Mouse (Mus musculus): ENCODE data around the gene Grin2c. TPM values are rescaled to one million over a fixed set of nuclear protein-coding genes. Genes with fewer than 3 reads are reported as not detected.

Grin2c gene
- polyA plus RNA-seq (2015; fragmentation: Nextera tagmentation; extraction: Ambion mirVana) = 0.16 and 0.17 TPM in 2 replicates

DNA sequence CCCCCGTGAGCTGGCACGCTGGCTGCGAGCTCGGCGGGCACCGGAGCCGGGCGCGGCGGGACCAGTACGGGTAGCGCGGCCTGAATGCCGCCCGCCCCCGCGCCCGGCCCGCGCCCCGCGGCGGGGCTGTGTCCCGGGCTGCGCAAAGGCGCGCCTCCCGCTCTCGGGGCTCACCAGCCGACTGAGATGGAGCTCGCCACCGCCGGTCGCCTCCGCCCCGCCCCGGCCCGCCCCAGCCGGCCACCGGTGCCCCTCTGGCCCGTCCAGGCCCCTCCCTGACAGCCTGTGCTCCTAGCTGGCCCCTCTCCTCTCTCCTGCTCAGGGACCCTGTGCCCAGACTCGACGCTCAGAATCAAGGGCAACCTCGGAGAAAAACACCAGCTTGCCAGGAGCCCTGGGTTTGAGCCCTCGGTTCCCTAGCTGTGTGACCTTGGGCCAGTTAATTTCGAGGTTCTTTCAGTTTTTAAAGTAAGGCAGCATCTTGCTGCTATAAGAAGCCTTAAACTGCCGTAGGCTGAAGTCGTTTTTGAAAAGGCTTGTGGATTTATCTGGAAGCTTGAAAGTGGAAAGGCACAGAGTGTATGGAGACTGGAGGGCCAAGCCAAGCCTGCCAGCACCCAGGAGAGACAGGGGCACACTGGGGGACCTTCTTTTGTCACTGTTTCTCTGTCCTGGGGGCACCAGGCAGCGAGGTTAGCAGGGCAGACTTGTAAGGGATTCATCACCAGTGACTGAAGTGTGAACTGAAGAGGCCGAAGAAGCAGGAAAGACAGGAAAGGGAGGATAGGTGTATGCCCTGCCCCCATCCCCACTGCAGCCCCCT lies at the start of gene Grin2c:
Gene Grin2c, minus strand, starts transcription at position 183 of the 823 bp plus-strand sequence.

GRCm38 (mm10) chr11:115306863-115307262 lies 39.8 kb upstream of the Grin2c start, which contains the start of gene Otop2:
TSS of gene Otop2 (plus strand) at chr11:115307163.

GRCm38 (mm10) chr11:115297214-115297826 lies 30.3 kb upstream of the Grin2c start, which contains the start of gene Fads6:
TSS of gene Fads6 (minus strand) at chr11:115297663.

GRCm38 (mm10) chr11:115276780-115277603 lies 9.9 kb upstream of the Grin2c start, which contains the start of gene Fdxr:
TSS of gene Fdxr (minus strand) at chr11:115277050.

Small RNA genes within 50 kb of the gene (microRNA-seq; reads per million reads assigned to microRNA genes)
- gene Gm25837 = not detected

Other genes with a start within 250 kb of the Grin2c start
- 0.16 TPM in 1 of 2 replicates, not detected in the other for gene Cd300ld4, start 240.2 kb downstream of the Grin2c start, polyA plus RNA-seq (2015; fragmentation: Nextera tagmentation; extraction: Ambion mirVana)
- 0.16 TPM in 1 of 2 replicates, not detected in the other for gene Cd300ld5, start 229.5 kb downstream of the Grin2c start, polyA plus RNA-seq (2015; fragmentation: Nextera tagmentation; extraction: Ambion mirVana)
- gene Cd300ld3, start 218.8 kb downstream of the Grin2c start, polyA plus RNA-seq (2015; fragmentation: Nextera tagmentation; extraction: Ambion mirVana) = not detected in 2 replicates
- gene Cd300e, start 205.1 kb downstream of the Grin2c start, polyA plus RNA-seq (2015; fragmentation: Nextera tagmentation; extraction: Ambion mirVana) = not detected in 2 replicates
- gene Rab37, start 175.8 kb downstream of the Grin2c start, polyA plus RNA-seq (2015; fragmentation: Nextera tagmentation; extraction: Ambion mirVana) = 0.52 and 0.54 TPM in 2 replicates
- gene Cd300lf, start 133.3 kb downstream of the Grin2c start, polyA plus RNA-seq (2015; fragmentation: Nextera tagmentation; extraction: Ambion mirVana) = 1.1 and 9.2 TPM in 2 replicates
- 87.0 and 97.9 TPM in 2 replicates for gene Slc9a3r1, start 103.9 kb downstream of the Grin2c start, polyA plus RNA-seq (2015; fragmentation: Nextera tagmentation; extraction: Ambion mirVana)
- gene Tmem104, start 79.8 kb downstream of the Grin2c start, polyA plus RNA-seq (2015; fragmentation: Nextera tagmentation; extraction: Ambion mirVana) = 9.5 and 12.8 TPM in 2 replicates
- 14.3 and 23.2 TPM in 2 replicates for gene Nat9, start 79.4 kb downstream of the Grin2c start, polyA plus RNA-seq (2015; fragmentation: Nextera tagmentation; extraction: Ambion mirVana)
- gene Fdxr, start 9.8 kb upstream of the Grin2c start, polyA plus RNA-seq (2015; fragmentation: Nextera tagmentation; extraction: Ambion mirVana) = 5.7 and 6.2 TPM in 2 replicates
- 0.26 and 0.30 TPM in 2 replicates for gene Fads6, start 30.4 kb upstream of the Grin2c start, polyA plus RNA-seq (2015; fragmentation: Nextera tagmentation; extraction: Ambion mirVana)
- gene Otop2, start 39.9 kb upstream of the Grin2c start, polyA plus RNA-seq (2015; fragmentation: Nextera tagmentation; extraction: Ambion mirVana) = not detected in 2 replicates
- not detected in 2 replicates for gene Ush1g, start 54.8 kb upstream of the Grin2c start, polyA plus RNA-seq (2015; fragmentation: Nextera tagmentation; extraction: Ambion mirVana)
- not detected in 2 replicates for gene Otop3, start 67.5 kb upstream of the Grin2c start, polyA plus RNA-seq (2015; fragmentation: Nextera tagmentation; extraction: Ambion mirVana)
- gene Hid1, start 100.5 kb upstream of the Grin2c start, polyA plus RNA-seq (2015; fragmentation: Nextera tagmentation; extraction: Ambion mirVana) = 11.1 and 12.8 TPM in 2 replicates
- 7.2 and 7.3 TPM in 2 replicates for gene Cdr2l, start 114.7 kb upstream of the Grin2c start, polyA plus RNA-seq (2015; fragmentation: Nextera tagmentation; extraction: Ambion mirVana)
- 131 and 132 TPM in 2 replicates for gene Mrpl58, start 136.5 kb upstream of the Grin2c start, polyA plus RNA-seq (2015; fragmentation: Nextera tagmentation; extraction: Ambion mirVana)
- 784 and 794 TPM in 2 replicates for gene Atp5h, start 152.7 kb upstream of the Grin2c start, polyA plus RNA-seq (2015; fragmentation: Nextera tagmentation; extraction: Ambion mirVana)
- 11.1 and 11.3 TPM in 2 replicates for gene Kctd2, start 152.9 kb upstream of the Grin2c start, polyA plus RNA-seq (2015; fragmentation: Nextera tagmentation; extraction: Ambion mirVana)
- gene Trim80, start 173.3 kb upstream of the Grin2c start, polyA plus RNA-seq (2015; fragmentation: Nextera tagmentation; extraction: Ambion mirVana) = not detected in 2 replicates
- 0.22 and 0.33 TPM in 2 replicates for gene Slc16a5, start 195.2 kb upstream of the Grin2c start, polyA plus RNA-seq (2015; fragmentation: Nextera tagmentation; extraction: Ambion mirVana)
- 4.4 and 5.6 TPM in 2 replicates for gene Armc7, start 208.4 kb upstream of the Grin2c start, polyA plus RNA-seq (2015; fragmentation: Nextera tagmentation; extraction: Ambion mirVana)
- gene Nt5c, start 224.6 kb upstream of the Grin2c start, polyA plus RNA-seq (2015; fragmentation: Nextera tagmentation; extraction: Ambion mirVana) = 85.1 and 95.3 TPM in 2 replicates
- 154 and 157 TPM in 2 replicates for gene Jpt1, start 247.1 kb upstream of the Grin2c start, polyA plus RNA-seq (2015; fragmentation: Nextera tagmentation; extraction: Ambion mirVana)

Measured in urinary bladder, postnatal 0 days (tissue).